Mouse (Mus musculus) gastrocnemius, postnatal 25 days (tissue): ENCODE data around the gene Tspan3. TPM values are rescaled to one million over a fixed set of nuclear protein-coding genes. Genes with fewer than 3 reads are reported as not detected.
A peak's percentile ranks its signal among the peaks of the same experiment; 100 is the strongest.

Experiments used
- DNase-seq: peaks from one replicate; pipeline ENCODE4 v3.0.0; 2022
- total RNA-seq, 2 experiments: library from RNA; stranded (reverse); gene quantifications; 1 replicate in 1 of 2; 2 replicates in 1 of 2; pipeline ENCODE4 v1.2.3; 2021

The Tspan3 gene
- total RNA-seq, 2 experiments from 2014 or later, result 112 to 139 TPM

DNA sequence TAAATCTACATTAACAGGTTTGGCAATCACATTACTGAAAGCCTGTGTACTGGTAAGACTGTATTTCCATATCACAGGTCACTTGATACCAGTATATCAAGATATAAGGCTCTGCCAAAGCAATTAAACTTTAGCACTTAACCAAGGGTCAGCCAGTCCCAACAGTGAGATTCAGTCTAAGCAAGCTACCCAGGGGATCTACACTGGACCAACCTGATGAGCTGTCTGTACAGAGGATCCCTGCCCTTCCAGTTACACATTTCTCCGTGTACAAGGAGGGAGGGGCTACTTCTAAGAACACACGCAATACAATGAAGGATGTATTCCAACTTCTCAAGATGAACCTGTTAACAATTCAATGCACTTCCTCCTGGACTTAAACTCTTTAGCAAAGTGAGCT lies 7.2 kb downstream of the Tspan3 start:
- DNase-seq, result no peak

DNA sequence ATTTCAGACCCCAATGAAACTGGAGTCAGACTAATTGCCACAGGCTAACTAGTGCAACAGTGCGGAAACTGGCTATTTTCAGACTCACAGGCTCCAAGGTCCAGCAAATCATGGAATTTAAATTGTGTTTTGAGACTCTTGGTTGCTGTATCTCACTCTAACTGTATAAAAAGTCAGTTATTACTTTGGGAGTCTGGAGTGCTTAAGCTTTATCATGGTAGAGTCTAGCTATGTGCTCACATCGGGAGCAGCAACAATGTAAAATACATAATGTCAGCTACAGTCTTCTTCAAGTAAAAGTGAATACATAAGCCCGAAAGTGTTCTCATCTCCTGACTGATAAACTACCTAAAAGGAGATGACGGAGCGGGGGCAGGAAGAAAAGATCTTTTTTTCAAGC lies 10.7 kb downstream of the Tspan3 start:
- DNase-seq, result no peak

DNA sequence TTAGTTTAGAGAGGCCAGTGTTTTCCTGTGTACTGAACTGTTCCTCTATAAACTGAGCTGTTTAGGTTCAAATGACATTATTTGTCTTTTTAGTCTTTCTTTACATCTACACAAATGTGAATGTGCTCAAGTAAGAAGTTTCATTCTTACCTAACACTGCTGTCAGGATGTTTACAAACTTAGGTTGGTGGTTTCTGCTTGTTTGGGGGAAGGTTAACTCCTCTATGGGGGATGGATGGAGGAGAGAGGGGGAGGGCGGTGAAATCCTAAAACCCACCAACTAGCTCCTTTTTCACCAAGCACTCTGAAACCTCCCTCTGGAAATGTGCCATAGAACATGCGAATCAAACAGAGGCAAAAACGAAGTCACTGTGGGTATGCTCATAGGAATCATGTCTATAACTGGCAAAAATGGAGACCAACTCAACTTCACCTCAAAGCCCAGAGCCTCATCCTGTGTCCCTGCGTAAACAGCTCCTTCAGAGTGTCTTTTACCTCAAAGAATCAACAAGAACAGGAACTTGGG lies 12.7 kb downstream of the Tspan3 start:
- DNase-seq, result no peak

DNA sequence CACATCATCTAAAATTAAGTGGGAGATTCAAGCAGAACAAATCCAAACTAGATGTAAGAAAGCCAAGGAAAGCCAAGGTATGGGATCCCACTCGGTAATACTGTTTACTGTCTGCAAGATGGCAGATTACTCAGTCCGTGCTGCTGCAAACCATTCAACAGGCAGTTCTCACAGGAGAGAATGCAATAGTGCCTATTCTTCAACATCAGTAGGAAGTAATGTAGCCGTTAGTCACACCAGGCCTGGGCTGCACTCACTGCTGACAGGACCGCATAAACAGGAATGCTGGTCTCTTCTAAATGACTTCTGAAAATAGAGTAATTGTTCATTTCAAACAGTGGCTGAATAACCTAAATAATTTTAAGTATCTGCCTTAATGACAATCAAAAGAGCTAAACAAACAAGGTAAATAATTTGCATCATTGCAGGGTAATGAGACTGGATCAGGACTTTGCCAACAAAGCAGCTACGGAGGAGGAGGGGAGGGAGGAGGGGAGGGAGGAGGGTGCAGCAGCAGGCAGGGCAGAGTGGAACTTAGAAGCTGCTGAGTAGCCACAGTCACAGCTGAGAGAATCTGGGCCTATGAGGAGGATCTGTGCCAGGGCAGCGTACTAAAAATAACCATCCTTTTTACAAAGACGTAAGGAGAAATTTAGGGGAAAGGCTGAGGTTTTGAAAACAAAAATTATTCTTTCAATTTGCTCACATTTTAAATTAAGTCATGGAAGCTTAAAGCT lies 13.4 kb downstream of the Tspan3 start:
- DNase-seq, result peak; percentile 51

DNA sequence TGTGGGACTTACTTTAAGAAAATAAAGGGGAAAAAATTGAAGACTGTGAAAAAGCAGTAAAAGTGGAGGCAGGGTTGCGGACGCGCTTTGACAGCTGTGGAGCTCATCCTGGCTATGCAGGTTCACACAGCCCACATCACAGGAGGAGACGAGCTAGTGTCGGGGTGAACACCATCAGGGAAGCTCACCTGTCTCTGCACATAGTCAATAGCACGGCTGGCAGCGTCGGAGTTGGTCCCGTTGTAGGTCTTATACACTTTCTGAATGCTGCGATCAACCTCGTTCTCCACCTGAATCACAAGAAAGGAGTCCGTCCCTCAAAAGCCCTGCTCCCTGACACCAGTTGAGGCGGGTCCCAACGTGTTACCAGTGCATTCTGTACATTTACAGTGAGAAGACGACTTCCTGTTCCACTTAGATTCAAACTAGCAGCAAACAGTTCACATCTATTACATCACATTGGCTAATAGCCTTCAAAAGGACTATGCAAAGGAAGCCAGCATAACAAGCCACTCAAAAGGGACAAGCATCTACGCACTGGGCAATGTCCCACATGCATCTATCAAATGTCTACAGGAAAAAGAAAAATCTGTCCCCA lies 18.9 kb downstream of the Tspan3 start:
- no peak for DNase-seq

DNA sequence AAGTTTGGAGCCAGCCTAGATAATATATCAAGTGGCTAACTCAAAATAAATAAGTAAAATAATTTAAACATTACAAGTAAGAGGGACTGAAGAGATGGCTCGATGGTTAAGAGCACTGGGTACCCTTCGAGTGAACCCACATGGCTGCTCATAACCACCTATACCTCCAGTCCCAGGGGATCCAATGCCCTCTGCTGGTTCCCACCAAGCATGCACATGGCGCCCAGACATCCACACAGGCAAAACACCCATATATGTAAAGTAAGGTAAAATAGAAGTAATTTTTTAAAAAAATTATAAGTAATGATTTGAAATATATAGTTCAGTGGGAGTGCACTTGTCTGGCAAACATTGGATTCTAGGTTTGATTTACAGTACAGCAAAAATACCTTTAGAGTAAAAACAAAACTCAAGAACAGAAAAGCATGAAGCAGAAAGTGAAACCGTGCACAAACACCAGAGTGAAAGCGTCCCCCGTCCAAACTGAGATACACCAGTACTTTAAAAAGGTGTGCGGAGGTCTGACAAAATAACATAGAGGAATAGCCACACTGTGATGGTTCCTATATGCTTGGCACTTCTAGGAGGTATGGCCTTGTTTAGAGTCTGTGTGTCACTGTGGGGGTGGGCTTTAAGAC lies 20.8 kb downstream of the Tspan3 start:
- DNase-seq, result no peak

DNA sequence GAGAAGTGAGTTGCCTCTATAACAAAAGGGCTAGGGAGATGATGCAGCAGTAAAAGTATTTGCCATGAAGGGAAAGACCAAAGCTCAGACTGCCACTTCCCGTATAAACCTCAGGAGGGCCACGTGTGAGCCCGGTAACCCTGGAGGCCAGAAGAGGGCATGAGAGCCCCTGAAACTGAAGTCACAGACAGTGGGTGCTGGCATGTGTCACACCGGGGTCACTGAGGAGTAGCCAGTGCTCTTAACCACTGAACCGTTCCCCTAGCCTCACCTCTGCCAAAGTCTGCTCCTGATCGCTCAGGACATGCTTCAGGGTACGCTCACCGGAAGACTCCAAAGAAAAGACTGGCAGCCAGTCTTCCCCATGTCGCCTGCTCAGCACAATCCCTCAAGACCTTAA lies 23.5 kb downstream of the Tspan3 start:
- no peak for DNase-seq

DNA sequence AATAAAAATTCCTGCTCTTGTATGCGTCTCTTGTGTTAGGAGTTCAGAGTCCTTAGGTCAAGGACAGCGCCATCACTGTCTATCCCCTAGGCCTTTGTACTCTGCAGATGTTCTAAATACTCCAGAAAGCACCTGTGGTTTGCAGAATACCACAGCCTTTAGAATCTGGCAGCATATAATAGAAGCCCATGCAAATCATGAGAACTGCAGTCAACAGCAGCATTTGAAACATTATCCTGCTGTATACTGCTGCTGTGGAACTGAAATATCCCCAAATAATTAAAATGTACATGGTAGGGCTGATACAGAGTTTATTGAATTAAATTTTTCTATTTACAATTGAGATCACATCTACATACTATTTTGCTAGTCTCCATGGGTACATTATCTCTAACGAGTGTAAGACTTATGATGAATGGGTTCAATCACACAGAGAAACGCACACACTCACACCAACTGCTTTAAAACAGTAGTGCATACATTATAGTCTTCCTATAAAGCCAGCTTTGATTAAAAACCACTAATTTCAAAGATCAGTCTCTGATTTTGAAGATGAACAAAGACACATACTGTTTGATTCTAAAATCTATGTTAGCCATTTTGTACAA lies 29.6 kb downstream of the Tspan3 start:
- no peak for DNase-seq

DNA sequence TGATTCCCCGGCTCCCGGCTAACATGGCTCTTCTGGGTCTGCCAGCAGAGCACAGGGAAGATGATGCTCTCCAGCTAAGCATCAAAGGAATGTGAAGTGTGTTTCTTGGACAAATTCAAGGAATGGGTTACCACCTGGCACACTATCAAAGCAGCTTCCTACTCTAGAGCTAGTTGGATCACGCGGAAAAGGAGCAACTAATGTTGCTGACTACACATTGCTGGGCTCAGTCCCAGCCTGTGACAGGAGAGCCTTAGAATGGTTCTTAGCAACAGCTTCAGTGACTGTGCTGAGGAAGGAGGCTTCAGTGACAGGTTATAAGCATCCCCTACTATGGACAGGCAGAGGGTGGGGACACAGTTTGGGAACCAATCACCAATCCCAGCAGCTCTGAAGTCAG lies 30.7 kb downstream of the Tspan3 start:
- no peak for DNase-seq

DNA sequence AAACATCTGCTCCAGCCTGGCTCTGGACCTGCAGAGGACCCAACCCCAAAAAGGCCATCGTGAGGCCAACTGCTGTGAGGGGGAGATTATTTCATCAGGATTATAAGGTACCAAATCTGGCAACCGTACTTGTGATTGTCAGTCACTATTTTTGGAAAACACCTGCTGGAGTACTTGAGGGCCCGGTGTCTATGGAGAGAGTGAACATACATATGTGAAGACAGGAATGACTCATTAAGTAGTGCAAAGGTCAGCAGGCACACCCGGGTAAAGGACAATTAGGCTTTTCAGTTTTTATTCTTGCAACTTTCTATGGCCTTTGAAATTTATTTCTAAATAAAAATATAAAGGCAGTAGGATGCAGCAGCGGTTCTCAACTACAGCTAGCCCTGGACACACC lies 31.3 kb downstream of the Tspan3 start:
- DNase-seq, result no peak

DNA sequence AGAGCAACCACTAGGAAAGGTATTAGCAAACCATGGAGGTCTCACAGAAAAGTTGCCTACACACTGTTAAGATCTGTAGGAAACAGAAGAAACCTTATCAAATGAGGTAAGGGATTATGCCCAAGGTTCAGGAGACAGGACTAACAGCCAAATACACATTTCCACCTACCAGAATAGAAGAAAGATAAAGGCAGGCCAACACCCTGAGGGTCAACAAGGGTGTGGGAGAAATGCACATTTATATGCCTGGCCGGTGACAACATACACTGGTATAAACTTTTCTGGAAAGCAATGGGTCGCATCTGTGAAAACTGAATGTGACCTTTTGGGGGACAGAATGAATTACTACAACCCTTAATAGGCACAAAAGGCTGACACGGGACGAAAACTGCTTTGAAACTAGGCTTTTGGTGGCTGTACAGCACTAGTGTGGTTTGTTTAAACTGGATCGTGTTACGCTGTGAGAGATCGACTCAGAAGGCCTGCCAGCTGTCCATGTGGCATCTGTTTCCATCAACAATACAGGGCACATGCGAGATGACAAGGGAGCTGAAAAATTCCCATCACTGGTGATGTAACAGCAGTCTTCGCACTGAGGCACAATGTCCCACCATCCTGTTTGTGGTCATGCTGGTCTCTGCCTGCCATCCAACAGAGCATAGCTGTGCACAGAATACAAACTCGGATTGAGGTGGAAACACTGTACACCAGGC lies 33.3 kb downstream of the Tspan3 start:
- no peak for DNase-seq

DNA sequence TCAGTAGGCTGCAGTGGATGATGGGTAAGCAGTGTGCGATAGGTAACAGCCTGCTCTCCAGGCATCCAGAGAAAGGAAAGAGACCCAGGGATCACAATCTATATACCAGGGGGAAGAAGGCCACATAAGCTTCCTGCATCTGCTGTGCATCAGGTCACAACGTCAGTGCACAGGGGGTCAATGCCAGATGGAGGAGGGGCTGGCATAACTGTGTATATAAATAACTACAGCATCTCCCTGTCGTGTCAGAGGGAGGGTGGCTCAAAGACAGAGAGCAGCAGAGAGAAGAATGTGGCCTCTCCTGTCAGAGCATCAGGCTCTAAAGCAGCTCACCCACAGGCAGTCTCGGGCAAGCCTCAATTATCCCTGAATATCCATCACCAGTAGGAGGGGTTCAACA lies 34.7 kb downstream of the Tspan3 start:
- no peak for DNase-seq

DNA sequence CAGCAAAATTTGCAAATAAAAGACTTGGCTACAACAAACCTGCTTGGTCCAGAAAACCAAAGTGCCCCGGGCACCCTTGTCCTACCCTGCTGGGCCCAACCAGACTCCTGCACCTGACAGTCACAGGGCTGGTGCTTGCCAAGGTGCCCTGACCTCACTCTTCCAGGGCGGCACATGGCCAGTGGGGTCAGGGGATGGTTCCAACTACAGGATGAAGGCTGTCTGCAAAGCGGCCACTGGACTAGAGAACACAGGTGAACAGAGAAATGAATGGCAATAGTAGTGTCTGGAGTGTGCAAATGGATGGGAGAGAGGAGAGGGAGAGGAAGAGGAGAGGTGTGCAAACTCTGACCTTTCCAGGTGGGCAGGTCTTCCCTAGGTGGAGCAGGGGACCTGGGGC lies 35.3 kb downstream of the Tspan3 start:
- DNase-seq, result no peak

DNA sequence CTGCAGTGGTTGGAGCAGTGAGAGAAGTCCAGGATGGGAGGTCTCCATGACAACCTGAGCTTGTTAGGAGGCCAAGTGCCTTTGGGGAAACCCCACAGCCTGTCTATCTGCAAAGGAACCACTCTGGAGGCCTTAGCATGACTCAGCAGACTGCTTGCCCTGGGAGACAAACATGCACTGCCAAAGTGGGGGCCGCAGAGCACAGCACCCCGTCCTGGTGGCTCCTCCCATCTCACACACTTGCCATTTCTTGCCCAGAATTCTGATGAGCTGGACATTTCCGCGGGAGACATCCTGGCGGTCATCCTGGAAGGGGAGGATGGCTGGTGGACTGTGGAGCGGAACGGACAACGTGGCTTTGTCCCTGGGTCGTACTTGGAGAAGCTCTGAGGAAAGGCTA lies 36.9 kb downstream of the Tspan3 start:
- DNase-seq, result peak; percentile 42

DNA sequence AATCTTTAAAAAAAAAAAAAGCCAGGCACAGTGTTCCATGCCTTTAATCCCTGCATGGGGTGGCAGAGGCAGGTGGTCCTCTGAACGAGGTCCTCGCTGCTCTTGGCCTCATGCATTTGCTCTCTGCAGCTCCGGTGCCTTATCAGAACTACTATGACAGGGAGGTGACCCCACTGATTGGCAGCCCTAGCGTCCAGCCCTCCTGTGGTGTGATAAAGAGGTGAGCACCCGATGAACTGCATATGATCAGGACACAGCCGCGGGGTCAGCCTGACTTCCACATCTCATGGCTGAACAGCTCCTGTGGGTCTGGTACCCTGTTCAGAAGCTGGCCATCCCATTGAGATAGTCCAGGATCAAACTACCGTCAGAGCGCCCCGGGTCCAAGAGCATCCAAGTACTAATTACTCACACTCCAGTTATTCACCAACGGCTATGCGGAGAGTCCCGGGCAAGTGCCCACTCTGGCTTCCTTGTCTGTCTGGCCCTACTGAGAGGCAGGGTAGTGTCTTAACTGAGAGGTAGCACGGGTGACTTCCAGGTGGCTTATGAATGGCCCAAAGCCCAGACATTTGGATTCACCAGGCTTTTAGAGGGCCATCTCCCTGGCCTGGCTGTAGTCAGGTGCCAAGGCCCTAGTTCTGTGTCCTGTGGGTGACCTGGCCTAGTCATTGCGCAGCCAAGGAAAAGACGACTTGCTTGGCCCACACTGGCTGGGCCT lies 38.7 kb downstream of the Tspan3 start:
- DNase-seq, result no peak

DNA sequence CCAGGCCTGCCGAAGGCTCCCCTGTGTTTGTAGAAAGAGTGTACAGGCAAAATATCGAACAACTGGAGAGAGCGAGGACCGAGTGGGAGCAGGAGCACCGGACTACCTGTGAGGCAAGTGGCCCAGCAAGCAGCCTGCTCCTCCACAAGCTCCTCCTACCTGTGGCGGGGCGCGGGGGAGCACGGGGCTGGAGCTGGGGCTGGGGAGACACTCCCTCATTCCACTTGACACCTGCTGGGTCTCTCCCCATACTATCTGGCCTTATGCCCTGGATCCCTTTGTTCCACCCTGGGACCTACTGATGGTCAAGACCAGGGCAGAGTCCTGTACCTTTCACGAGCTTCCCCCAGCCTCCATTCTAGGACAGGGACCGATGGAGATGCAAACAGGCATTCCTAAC lies 40.7 kb downstream of the Tspan3 start:
- DNase-seq, result no peak

DNA sequence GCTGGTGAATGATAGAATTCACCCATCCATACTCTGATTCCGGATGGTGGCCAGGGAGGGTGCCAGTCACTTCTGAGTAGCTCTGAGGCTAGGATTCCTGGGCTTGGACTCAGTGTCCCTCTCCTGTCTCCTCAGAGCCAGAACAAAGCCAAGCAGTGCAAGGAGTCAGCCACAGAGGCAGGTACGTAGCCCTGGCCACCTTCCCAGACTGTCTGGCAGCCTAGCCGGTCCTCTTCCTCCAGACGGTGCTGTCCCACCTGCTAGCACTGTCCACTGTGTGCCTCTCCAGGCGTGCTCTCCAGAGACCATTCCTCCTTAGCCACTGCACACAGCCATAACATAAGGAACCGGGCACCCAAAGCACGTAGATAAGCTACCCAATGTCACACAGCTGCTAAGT lies 41.7 kb downstream of the Tspan3 start:
- DNase-seq, result no peak

DNA sequence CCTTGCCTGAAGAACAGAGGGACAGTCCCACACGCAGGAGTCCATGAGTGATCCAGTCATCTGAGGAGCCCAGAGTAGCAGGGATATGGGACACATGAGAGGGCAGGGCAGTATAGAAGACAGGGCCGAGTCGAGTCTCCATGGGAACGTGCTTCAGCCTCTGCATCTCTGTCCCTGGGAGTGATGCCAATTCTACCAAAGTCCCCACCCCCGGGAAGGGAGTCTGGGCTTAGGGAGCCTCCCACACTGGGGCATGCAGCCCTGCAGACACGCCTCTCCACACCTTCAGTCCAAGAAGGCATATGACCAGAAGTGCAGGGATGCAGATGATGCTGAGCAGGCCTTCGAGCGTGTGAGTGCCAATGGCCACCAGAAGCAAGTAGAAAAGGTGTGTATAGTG lies 42.3 kb downstream of the Tspan3 start:
- no peak for DNase-seq

DNA sequence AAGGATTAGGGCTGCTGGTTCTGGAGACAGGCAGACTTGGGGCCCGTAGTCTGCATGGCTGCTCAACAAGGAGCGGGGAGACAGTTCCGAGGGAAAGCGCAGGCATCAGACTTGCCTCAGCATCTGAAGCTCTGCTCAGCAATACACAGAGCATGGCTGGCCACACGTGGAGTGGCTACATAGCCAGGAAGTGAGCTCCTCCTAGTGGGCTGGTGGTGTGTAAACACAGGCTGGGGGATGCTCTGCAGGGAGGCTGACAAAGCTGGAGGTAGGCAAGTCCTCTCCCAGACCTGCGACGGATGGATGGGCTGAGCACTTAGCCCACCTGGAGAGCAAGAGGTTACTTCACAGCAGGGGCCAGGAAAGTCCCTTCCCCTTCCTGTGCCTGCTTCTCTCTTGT lies 44.2 kb downstream of the Tspan3 start:
- peak; percentile 32 for DNase-seq

DNA sequence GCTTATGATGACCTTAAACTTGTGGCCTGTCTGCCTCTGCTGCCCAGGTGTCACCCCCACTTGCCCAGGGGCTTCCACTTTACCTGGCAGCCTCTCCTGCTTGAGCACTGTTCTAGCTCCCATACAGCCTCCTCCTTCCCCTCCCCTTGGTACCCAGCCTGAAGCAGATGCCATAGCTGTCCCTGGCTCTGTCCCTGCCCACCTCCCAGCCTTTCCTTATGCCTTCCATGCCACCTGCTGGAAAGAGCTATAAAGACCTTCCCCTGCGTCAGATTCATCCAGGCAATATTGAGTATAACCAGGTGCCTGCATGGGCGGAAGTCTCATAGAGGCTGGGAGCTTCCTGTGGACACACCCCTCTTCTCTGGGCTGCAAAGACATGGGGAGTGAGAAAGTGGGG lies 45.6 kb downstream of the Tspan3 start:
- no peak for DNase-seq

DNA sequence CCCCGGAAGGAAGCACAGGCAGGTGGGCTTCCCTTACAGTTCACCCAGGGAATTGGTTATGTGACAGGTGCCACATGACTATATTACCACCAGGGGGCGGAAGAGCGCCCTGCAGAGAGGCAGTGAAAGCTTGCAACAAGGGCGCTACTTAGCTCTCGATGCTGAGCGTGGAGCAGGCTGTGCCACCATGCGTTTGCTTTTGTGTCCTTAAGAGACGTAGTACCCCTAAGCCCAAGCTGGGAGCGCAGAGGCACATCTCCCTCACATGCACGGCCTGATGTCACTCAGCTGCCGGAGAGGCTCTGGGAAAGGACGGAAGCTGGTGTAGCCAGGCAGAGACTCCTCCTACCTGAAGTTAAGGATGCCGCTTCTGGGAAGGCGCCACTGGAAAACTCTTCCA lies 46.7 kb downstream of the Tspan3 start:
- peak; percentile 41 for DNase-seq

DNA sequence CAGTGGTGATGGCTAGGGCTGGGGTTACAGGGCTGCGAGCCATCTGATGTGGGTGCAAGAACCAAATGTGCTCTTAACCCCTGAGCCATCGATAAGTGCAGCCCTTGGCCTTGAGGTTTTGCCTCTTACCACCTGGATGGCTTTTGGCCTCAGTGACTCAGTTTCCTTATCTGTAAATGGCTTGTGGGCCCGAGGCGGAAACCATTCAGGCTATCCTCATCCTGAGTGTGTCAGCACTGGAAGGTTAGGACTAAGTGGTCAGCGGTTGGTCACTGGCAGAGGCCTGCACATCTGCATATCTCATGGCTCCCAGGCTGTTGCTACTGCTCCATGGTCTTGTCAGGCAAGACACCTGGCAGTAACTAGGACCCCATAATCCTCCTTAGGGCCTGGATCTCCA lies 47.2 kb downstream of the Tspan3 start:
- no peak for DNase-seq
